Mouse (Mus musculus) C2C12 (cell line): ENCODE results near the gene Ttc12. TPM values are rescaled to one million over a fixed set of nuclear protein-coding genes. Genes with fewer than 3 reads are reported as not detected.

ENCODE experiments used
- H3K27me3 ChIP-seq: one replicate; pipeline ENCODE4 v1.6.1; 2011; ENCODE audit not compliant: control insufficient read depth, insufficient read depth, insufficient read length
- H3K36me3 ChIP-seq: one replicate; pipeline ENCODE4 v1.6.1; 2011; ENCODE audit not compliant: control insufficient read depth, insufficient read depth
- H3K4me3 ChIP-seq: one replicate; pipeline ENCODE4 v1.5.1; 2011; ENCODE audit warnings: mild to moderate bottlenecking, control low read depth; ENCODE audit not compliant: poor library complexity, insufficient read depth, severe bottlenecking
- H3K79me2 ChIP-seq: one replicate; pipeline ENCODE4 v1.6.1; 2011; ENCODE audit not compliant: control insufficient read depth, insufficient read depth
- H3K79me3 ChIP-seq: one replicate; pipeline ENCODE4 v1.6.1; 2011; ENCODE audit warnings: low read depth, control low read depth
- H3ac ChIP-seq: one replicate; pipeline ENCODE3; 2011; ENCODE audit warnings: low read depth; ENCODE audit not compliant: control insufficient read depth, insufficient read length
- CEBPB ChIP-seq: IDR thresholded peaks from one replicate; pipeline ENCODE4 v1.6.1; 2011; ENCODE audit warnings: low read depth, mild to moderate bottlenecking, control low read depth, moderate library complexity
- CTCF ChIP-seq: IDR thresholded peaks from one replicate; pipeline ENCODE4 v1.5.1; 2011; ENCODE audit not compliant: control insufficient read depth, insufficient read depth, insufficient read length
- FOSL1 ChIP-seq: IDR thresholded peaks from one replicate; pipeline ENCODE4 v1.8.0; 2011; ENCODE audit warnings: mild to moderate bottlenecking, low read length; ENCODE audit not compliant: poor library complexity, insufficient read depth, severe bottlenecking
- MAX ChIP-seq: IDR thresholded peaks from one replicate; pipeline ENCODE4 v1.6.1; 2011; ENCODE audit warnings: mild to moderate bottlenecking, control low read depth
- MYOD1 ChIP-seq: IDR thresholded peaks from one replicate; pipeline ENCODE4 v1.6.1; 2011; ENCODE audit warnings: low read depth; ENCODE audit not compliant: control insufficient read depth, insufficient read length
- MYOG ChIP-seq: IDR thresholded peaks from one replicate; pipeline ENCODE4 v1.6.1; 2011; ENCODE audit not compliant: control insufficient read depth, insufficient read length; ENCODE audit errors: extremely low read depth
- USF1 ChIP-seq: IDR thresholded peaks from one replicate; pipeline ENCODE4 v1.6.1; 2011; ENCODE audit warnings: low read depth, mild to moderate bottlenecking, control low read depth, moderate library complexity
- long read RNA-seq, 2 experiments: library from polyadenylated mRNA; unstranded; transcript quantifications; one replicate each; pipeline ENCODE4 v2.0.0; 2019 to 2020
- polyA plus RNA-seq: library from polyadenylated mRNA; unstranded; fragments of >200 nt; fragmentation: generic; extraction: Trizol; gene quantifications from one replicate; pipeline ENCODE4 v1.2.1, GENCODE M21; 2012; ENCODE audit warnings: missing spikeins

Gene Ttc12
- polyA plus RNA-seq: 2.4 TPM
- long read RNA-seq, experiment 1, transcript Ttc12-201 (22 exons, 3,628 nt): major isoform, 5 of 7 reads
- long read RNA-seq, experiment 1, partial matches to known transcripts: 1 of 7 reads
- long read RNA-seq, experiment 1, other reads (novel, unspliced or antisense): 1 of 7 reads
- long read RNA-seq, experiment 2, transcript Ttc12-201 (22 exons, 3,628 nt): major isoform, 29 of 44 reads
- long read RNA-seq, experiment 2, partial matches to known transcripts: 0 of 44 reads
- long read RNA-seq, experiment 2, other reads (novel, unspliced or antisense): 15 of 44 reads

DNA sequence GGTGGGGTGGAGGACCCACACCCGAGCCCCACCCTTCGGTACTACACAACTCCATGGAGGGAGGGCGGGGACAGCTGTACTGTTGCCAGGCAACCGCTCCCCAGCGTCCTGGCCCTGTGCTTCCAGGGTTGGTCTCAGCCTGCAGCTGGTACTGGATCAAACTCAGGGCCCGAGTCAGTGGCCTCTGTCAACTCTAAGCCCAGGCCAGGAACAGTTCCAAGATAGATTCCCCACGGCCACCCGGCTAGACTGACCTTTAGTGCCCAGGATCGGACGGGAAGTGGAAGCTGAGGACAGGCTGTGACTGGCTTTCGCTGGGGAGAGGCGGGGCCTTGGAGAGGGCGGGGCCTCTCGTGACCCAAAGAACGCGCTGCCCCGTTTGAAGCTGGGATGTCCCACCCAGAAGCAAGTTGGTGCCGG, at the start of gene Ttc12:
Gene Ttc12, minus strand, starts transcription at position 334 of the 420 bp plus-strand sequence.
- H3K4me3 ChIP-seq: peak within 1 kb of the TSS; percentile 44
- no peaks in the 10 kb centered on the region for H3K36me3 ChIP-seq
- no peaks in the 10 kb centered on the region for H3K79me2 ChIP-seq
- H3ac ChIP-seq: peak within 1 kb of the TSS; percentile 79
- no peaks in the 10 kb centered on the region for H3K27me3 ChIP-seq
- no peaks in the 10 kb centered on the region for H3K79me3 ChIP-seq
- TF ChIP-seq MAX: no peak

DNA sequence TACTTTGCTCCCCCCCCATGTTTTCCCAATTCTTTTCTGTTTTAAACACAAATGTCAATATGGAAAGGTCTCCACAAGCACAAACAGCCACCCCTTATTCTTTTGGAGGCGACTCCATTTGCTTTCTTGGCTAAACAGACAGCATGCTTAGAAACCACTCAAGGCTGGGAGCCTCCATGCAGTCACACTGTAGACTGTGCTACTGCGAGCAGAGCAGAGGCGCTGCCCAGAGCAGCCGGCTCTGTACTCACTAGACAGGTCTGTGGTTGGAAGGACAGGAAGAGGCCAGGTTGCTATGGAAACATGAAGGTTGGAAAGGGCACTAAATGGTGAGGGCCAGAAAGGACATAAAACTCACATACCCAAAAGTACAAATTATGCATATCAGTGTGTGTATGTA, 48.9 kb upstream of the Ttc12 start:
- no peak overlapping the region for H3K4me3 ChIP-seq
- H3K36me3 ChIP-seq: peaks cover 10% of the 10 kb centered on the region
- no peak overlapping the region for H3ac ChIP-seq
- no peaks in the 10 kb centered on the region for H3K27me3 ChIP-seq
- TF ChIP-seq MYOG (no peak), MAX (no peak), CEBPB (no peak), CTCF (no peak), USF1 (no peak), MYOD1 (no peak)
- H3K79me3 ChIP-seq: no peaks in the 10 kb centered on the region
- H3K79me2 ChIP-seq: no peaks in the 10 kb centered on the region

DNA sequence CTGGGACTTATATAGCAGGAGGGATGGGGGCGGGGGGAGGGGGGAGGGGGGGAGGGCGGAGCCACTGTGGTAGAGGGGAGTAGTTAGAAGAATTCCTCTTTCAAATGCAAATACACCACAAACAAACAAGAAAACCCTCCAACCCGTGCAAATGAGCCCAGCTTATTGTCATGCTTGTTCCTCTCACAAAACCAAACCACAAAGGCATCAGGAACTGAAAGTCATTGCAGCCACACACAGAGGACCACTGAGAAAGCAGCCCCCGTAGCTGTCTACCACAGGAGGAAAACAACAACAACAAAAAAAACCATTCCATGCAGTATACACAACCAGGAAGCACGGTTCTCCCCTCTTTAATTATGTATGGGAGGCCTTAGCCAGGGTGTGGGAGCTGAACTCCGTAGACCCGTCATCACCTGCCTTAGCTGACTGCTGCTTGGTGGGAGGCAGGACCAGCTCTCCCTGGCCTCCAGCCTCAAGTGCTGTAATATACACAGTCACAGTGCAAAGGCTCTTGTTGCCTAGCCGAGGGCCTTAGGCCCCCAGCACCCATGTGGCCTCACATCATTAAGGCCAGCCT, 48.0 kb upstream of the Ttc12 start:
- no peaks in the 10 kb centered on the region for H3K27me3 ChIP-seq
- TF ChIP-seq CTCF (no peak), MYOD1 (no peak), MAX (no peak), CEBPB (no peak), USF1 (no peak), MYOG (no peak), FOSL1 (no peak)
- peak overlapping the region; percentile 41 for H3ac ChIP-seq
- no peaks in the 10 kb centered on the region for H3K79me3 ChIP-seq
- H3K79me2 ChIP-seq: no peaks in the 10 kb centered on the region
- no peak overlapping the region for H3K4me3 ChIP-seq
- peaks cover 10% of the 10 kb centered on the region for H3K36me3 ChIP-seq

DNA sequence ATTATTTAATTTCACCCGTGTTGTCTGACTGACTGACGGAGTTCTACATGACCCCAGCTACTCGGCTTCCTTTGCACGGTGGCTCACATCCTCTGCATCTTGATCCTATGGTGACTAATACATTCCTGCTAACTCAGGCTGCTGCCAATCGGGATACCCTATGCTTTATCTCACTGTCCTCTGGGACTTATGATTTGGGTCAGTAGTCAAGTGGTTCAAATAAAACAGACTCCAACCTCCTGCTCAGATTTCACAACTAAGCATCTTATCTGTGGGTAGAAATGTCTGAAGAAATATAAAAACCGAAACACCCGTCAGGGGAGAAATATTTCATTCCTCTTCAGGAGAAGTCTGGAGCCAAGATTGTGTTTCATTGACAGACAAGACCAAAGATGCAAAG, 47.4 kb upstream of the Ttc12 start:
- H3K4me3 ChIP-seq: no peak overlapping the region
- H3ac ChIP-seq: no peak overlapping the region
- no peaks in the 10 kb centered on the region for H3K79me2 ChIP-seq
- H3K79me3 ChIP-seq: no peaks in the 10 kb centered on the region
- peak; percentile 84 for TF ChIP-seq CEBPB
- TF ChIP-seq MYOD1: peak; percentile 31
- no peak for TF ChIP-seq USF1
- no peak for TF ChIP-seq MYOG
- no peak for TF ChIP-seq MAX
- TF ChIP-seq FOSL1: no peak
- no peak for TF ChIP-seq CTCF
- peaks cover 13% of the 10 kb centered on the region for H3K36me3 ChIP-seq
- H3K27me3 ChIP-seq: no peaks in the 10 kb centered on the region

DNA sequence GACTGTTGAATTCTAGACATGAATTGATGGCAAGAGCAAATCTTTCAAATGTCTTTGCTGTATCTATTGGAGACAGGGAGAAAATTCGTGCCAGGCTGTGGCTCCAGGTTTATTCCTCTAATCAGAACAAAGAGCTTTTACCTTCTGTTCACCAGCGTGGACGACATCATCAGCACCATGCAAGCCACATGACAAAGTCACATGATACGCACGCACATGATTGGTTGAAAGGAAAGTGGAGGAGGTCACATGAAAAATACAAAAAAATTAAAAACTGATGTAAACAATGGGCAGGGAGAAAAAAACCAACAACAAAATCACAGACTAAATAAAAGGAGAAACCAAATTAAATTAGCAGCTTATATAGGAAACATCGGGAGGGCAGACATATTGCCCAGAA, 45.8 kb upstream of the Ttc12 start:
- Histone ChIP-seq H3K79me3 (no peaks in the 10 kb centered on the region), H3K27me3 (no peaks in the 10 kb centered on the region), H3ac (no peak overlapping the region), H3K36me3 (peaks cover 14% of the 10 kb centered on the region), H3K79me2 (no peaks in the 10 kb centered on the region), H3K4me3 (no peak overlapping the region)
- TF ChIP-seq CEBPB: no peak

DNA sequence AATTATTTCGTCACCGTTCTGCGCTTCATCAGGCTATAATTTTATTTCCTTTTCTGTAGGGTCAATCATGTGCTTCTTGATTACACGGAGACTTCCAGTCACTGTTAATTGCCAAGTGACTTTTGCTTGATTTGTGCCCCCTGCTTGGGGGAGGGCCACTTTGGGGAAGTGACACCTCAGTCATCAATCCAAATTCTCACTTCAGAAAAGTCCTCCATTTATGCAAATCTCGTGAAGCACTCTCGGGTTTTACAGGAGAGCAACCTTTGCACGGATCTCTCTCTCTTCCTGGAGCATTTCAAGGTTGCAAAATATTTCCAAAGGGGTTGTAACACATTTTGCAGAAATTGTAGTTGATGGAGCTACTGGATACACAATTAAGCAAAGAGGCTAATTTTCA, 45.2 kb upstream of the Ttc12 start:
- no peaks in the 10 kb centered on the region for H3K79me2 ChIP-seq
- H3ac ChIP-seq: no peak overlapping the region
- TF ChIP-seq FOSL1 (no peak), MYOD1 (no peak), MYOG (no peak), CEBPB (no peak), CTCF (no peak), USF1 (no peak), MAX (no peak)
- H3K36me3 ChIP-seq: peaks cover 14% of the 10 kb centered on the region
- no peaks in the 10 kb centered on the region for H3K27me3 ChIP-seq
- no peaks in the 10 kb centered on the region for H3K79me3 ChIP-seq
- H3K4me3 ChIP-seq: no peak overlapping the region
